Mouse (Mus musculus): Measurements from ENCODE around the gene Map7d1. TPM values are rescaled to one million over a fixed set of nuclear protein-coding genes. Genes with fewer than 3 reads are reported as not detected.

Gene Map7d1
- total RNA-seq, 2 experiments from 2014 or later, result 281 TPM

DNA sequence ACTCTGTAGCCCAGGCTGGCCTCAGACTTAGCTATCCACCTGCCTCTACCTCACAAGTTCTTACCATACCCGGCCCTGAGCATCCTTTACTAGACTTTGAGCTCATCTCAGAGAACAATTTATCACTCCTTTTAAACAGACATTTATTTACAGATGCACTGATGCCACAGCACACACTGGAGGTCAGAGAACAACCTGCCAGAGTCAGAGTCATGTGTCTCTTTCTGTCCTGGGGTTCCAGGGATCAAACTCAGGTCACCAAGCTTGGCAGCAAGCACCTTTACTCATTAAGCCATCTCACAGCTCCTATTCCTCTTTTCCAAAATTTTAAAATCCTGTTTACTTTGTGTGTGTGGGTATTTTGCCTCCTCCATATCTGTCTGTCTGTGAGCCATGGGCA, 50.8 kb downstream of the Map7d1 start:
- no peak overlapping the region for H3K4me3 ChIP-seq
- intact Hi-C loops (cut with DNase I), result no loop called here
- no peak for DNase-seq (ENCODE audit: extremely low spot score in 1 of 2, low spot score in 2 of 2)
- TF ChIP-seq CTCF (IDR thresholded peaks at IDR 0.05), result no peak
- no peak overlapping the region for H3K27ac ChIP-seq

DNA sequence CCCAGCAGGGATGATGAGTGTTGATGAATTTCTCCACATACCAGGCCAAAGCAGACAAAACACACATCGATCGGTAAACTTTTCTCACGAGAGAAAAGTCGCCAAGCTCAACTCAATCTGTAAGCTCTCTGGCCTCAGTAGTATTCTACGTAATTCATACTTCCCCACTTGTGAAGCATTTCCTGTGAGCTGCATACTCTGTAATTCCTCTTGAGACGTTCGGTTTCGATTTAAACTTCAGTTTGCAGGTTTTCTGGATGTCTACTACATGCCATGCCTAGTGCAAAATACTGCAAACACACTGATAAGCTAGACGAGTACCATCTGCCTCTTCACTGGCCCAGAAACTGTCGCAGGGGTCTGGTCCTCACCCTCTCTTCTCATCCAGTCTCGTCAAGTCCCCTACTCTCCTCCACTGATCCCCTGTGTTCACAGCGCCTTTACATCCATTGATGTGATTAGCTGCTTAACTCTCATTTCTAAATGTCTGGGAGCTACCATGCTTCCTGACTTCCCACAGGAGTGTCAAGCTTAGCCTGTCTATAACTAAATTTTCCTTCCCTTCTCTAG, 51.4 kb downstream of the Map7d1 start:
- Histone ChIP-seq H3K4me3 (no peak overlapping the region), H3K27ac (no peak overlapping the region)
- TF ChIP-seq CTCF (IDR thresholded peaks at IDR 0.05), result no peak
- intact Hi-C loops (cut with DNase I), result no loop called here
- DNase-seq (ENCODE audit: extremely low spot score in 1 of 2, low spot score in 2 of 2), result no peak

DNA sequence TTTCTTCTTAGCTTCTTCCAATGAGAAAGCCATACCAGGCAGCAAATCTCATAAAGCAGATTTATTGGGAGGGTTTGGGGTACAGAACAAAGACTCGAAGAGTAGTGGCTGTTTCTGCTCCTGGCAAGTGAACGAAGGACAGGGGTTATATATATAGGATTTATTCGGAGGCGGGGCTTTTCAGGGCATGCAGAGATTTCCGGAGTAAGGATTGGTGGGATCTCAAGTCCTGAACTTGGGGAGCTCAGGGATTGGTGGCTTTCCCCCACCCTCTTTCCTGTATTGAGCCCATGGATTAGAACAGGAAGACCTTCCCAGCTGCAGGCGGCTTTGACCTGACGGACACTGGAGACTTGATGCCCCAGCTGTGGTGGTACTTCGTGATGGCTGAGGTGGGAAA, 52.1 kb downstream of the Map7d1 start:
- DNase-seq (ENCODE audit: extremely low spot score in 1 of 2, low spot score in 2 of 2), result no peak
- intact Hi-C loops (cut with DNase I), result no loop called here
- no peak for TF ChIP-seq CTCF (IDR thresholded peaks at IDR 0.05)
- H3K4me3 ChIP-seq, result no peak overlapping the region
- H3K27ac ChIP-seq, result peak overlapping the region; percentile 98; the same call in 1 of the 2 replicates

DNA sequence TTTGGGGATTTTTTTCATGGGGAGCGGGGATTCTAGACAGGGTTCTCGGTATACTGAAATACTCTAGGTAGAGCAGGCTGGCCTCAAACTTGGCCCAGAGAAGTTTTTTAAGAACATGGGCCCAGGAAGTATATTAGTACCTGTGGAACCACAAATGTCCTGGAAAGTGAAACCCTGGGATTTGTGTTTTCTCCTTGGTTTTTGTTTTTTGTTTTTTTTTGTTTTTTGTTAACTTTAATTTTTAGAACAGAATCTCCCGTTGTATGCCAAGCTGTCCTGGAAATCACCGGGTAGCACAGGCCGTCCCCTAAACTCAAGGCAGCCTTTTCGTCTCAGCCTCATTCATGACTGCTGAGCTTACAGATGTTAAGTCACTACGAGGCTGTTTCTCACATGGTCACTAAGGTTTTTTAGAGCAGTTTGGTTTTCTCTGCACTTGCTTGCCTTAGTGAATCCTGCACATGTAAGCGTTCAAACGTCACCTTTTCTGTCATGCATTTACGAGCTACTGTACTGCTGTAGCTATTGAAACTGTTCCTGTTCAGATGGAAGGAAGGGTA, 52.7 kb downstream of the Map7d1 start:
- TF ChIP-seq CTCF (IDR thresholded peaks at IDR 0.05), result no peak
- intact Hi-C loops (cut with DNase I), result loop anchor here (1.0 kb wide), 1 partner anchor 59 kb away; the partner anchor contains the start of gene Trappc3
- no peak for DNase-seq (ENCODE audit: extremely low spot score in 1 of 2, low spot score in 2 of 2)
- H3K4me3 ChIP-seq, result peak overlapping the region; percentile 73
- peak overlapping the region; percentile 98 for H3K27ac ChIP-seq

DNA sequence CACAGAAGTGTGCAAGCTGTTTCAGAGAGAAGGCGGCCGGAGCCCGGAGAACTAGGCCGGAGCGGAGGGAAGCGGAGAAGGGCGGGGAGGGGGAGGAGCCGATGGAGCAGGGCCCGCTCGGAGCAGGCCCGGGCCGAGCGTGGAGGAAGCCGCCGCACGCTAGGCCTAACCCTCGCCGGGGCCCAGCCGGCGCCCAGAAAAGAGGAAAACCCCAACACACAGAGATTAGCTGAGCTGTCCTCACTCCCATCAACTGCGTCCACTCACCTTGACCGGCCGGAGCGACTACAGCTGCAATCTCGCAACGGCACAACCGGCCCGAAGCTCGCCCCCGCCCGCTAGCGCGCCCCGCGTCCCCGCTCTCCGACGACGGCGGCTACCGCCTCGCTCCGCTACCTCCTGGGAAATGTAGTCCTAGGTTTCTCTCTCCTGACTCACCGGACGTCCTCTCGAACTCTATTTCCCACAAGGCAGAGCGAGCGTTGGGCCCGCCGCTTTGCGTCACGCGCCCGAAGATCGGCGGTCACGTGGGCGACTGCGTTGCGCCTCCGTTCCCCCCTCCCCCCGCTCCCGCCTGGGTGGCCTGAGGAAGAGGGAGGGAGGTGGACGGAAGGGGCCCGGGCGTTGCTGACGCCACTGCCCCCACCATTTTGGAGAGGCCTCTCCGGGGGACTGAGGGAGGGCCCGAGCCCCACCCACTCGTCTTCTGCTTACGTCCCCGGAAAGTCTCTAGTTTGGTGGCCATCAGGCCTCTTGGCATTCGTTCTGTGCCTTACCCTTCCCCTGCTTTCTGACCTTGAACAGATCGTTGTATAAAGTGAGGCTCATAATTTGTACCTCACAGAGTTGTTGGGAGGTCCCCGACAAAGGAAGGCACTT, 53.6 kb downstream of the Map7d1 start, which contains the start of gene Thrap3:
Gene Thrap3 (minus strand): TSS at position 458 of the 879 bp plus-strand sequence.
- no peak for TF ChIP-seq CTCF (IDR thresholded peaks at IDR 0.05)
- DNase-seq (ENCODE audit: extremely low spot score in 1 of 2, low spot score in 2 of 2), result peak; percentile 99
- Histone ChIP-seq H3K4me3 (peak within 1 kb of the TSS; percentile 73), H3K27ac (peak within 1 kb of the TSS; percentile 99)
- intact Hi-C loops (cut with DNase I), result loop anchor here (1.0 kb wide), 1 partner anchor 60 kb away; the partner anchor contains the start of gene Trappc3

DNA sequence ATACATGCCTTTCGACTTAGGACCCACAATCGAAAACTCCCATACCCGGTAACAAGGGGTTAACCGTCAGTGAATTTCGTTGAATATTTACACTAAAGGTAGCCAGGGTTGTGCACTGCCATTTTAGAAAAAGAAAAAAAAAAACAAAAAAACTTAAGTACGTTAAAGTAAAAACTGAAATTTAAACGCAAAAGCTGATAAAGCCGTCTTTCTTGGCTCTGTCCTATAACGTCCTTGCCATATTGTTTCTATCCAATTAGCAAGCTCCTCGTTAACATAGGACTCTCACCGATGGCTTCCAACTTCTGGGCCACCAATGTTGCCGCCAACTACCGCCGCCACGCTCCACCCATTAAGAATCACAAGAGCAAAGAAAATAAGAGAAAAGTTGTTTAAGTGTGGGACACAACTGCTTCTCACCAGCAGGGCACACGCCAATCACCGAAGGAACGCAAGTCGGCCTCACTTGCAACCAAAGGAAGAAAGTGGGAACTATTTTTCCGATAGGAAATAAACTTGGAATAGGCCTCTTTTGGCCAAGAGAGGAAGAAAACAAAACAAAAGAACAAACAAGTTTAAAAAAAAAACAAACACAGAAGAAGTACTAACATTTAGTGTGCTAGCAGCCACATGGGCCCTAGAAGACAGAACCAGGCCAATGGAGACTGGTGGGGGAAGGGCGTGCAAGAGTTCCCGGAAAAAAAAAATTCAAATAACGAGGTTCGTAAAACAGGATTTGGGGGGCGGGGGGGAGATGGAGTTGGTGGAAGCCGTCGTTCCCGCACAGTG, 54.4 kb downstream of the Map7d1 start:
- DNase-seq (ENCODE audit: extremely low spot score in 1 of 2, low spot score in 2 of 2), result no peak
- Histone ChIP-seq H3K27ac (peak overlapping the region; percentile 99), H3K4me3 (peak overlapping the region; percentile 73)
- TF ChIP-seq CTCF (IDR thresholded peaks at IDR 0.05), result peak; percentile 24
- intact Hi-C loops (cut with DNase I), result no loop called here

DNA sequence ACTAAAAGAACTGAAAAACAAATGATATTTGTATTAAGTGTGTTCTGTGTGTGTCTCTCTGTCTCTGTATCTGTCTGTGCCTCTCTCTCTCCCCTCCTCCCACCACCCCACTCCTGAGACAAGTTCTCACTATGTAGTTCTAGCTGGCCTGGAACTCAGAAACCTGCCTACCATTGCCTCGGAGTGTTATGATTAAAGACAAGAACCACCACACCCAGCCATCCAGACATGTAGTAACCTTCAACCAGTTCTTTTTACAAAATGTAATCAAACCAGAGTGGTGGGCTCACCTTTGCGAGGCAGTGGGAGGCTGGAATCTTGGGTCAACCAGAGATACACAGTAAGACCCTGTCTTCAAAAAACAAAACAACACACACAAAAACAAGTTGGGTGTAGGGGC, 55.5 kb downstream of the Map7d1 start:
- intact Hi-C loops (cut with DNase I), result no loop called here
- no peak for DNase-seq (ENCODE audit: extremely low spot score in 1 of 2, low spot score in 2 of 2)
- Histone ChIP-seq H3K4me3 (peak overlapping the region; percentile 73), H3K27ac (peak overlapping the region; percentile 28; the same call in 1 of the 2 replicates)
- no peak for TF ChIP-seq CTCF (IDR thresholded peaks at IDR 0.05)

DNA sequence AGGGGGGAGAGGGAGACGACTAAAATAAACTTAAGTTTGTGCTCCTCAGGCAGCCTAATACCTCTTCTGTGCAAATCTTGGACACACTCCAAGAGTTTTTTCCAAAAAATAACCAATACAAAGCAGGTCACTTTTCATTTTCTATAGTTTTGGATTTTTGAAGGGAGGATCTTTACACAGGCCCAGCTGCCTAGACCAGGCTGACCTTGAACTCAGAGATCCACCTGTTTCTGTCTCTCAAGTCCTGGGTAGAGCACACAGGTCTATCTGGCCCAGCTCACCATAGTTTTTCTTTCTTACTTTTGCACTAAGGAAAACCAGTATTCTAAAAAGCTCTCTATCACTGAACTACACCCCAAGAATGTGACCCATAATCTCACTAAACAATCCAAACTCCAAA, 56.1 kb downstream of the Map7d1 start:
- intact Hi-C loops (cut with DNase I), result no loop called here
- DNase-seq (ENCODE audit: extremely low spot score in 1 of 2, low spot score in 2 of 2), result no peak
- TF ChIP-seq CTCF (IDR thresholded peaks at IDR 0.05), result no peak
- Histone ChIP-seq H3K4me3 (no peak overlapping the region), H3K27ac (no peak overlapping the region)

DNA sequence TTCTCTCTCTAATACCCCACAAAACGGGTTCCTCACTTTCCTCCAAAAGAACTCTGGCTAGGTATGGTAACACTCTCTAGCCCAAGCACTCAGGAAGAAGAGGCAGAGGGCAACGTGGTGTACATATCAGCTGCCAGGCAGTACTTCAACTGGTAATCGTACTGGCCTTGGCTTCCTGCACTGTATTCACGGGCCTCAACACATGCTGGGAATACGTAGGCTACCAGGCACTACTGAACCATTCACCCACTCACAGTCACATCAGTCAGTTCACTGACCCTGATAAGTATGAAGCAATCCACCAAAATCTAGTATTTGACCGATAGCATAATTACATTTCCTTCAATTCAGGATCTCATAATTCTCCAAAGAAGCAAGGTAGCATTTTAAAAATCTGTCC, 56.6 kb downstream of the Map7d1 start:
- DNase-seq (ENCODE audit: extremely low spot score in 1 of 2, low spot score in 2 of 2), result no peak
- Histone ChIP-seq H3K27ac (no peak overlapping the region), H3K4me3 (no peak overlapping the region)
- no peak for TF ChIP-seq CTCF (IDR thresholded peaks at IDR 0.05)
- intact Hi-C loops (cut with DNase I), result no loop called here

DNA sequence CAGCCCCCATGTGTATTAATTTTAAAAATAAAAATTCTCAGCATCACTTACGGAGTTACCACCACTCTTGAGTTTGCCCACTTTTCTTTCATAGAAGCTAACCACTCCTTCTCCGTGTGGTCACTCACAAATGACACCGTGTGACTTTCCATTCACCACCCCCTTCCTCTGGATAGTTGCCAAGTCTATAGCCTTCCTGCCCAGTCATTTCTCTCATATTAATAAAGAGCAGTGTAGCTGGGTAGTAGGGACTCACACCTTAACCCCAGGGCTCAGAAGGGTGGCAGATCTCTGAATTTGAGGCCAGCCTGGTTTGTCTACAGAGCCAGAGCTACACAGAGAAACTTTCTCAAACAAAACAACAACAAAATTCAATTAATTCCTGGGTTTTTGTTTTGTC, 58.7 kb downstream of the Map7d1 start:
- TF ChIP-seq CTCF (IDR thresholded peaks at IDR 0.05), result no peak

DNA sequence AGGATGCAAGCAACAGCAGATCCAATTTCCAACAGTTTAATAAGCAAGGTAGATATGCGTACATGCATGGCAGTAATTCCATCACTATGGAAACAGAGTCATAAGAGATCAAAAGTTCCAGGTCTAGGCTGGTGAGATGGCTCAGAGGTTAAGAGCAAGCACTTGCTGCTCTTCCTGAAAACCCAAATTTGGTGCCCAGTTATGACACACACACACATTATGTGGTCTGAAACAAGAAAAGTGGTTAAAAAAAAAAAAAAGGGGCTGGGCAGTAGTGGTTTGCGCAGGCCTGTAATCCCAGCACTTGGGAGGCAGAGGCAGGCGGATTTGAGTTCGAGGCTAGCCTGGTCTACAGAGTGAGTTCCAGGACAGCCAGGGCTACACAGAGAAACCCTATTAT, 61.2 kb downstream of the Map7d1 start:
- Histone ChIP-seq H3K27ac (no peak overlapping the region), H3K4me3 (no peak overlapping the region)
- intact Hi-C loops (cut with DNase I), result no loop called here
- TF ChIP-seq CTCF (IDR thresholded peaks at IDR 0.05), result no peak
- DNase-seq (ENCODE audit: extremely low spot score in 1 of 2, low spot score in 2 of 2), result no peak

More for the DNA sequence above, 58.7 kb downstream of the Map7d1 start:
- H3K4me3 ChIP-seq, result no peak overlapping the region
- intact Hi-C loops (cut with DNase I), result no loop called here
- DNase-seq (ENCODE audit: extremely low spot score in 1 of 2, low spot score in 2 of 2), result no peak
- no peak overlapping the region; the same call in 1 of the 2 replicates for H3K27ac ChIP-seq

Data from left cerebral cortex, adult 2 months (tissue).